Mouse (Mus musculus): ENCODE measurements around the gene Scaf8. TPM values are rescaled to one million over a fixed set of nuclear protein-coding genes. Genes with fewer than 3 reads are reported as not detected.
A peak's percentile ranks its signal among the peaks of the same experiment; 100 is the strongest.
"Not testable (repeated sequence)": the region's sequence is repeated elsewhere in the genome, so short reads cannot be mapped to it uniquely, and the experiment has no call there.

The Scaf8 gene
- polyA plus RNA-seq, 1 experiment from 2014 or later, result 28.3 TPM

GRCm38 (mm10) chr17:3104154-3104931, 10.4 kb upstream of the Scaf8 start:
- WGBS, result 91% methylated on average over 6 of the region's 6 CpGs
- no peaks in the 10 kb centered on the region for H3K9me3 ChIP-seq (ENCODE audit: control insufficient read depth, low read length)

GRCm38 (mm10) chr17:3105022-3105421, 9.8 kb upstream of the Scaf8 start:
- Histone ChIP-seq H3K27me3 (ENCODE audit: control insufficient read depth, insufficient read depth, low read length) (no peaks in the 10 kb centered on the region), H3K4me3 (ENCODE audit: low read depth, low read length) (no peak overlapping the region), H3K4me1 (ENCODE audit: control insufficient read depth, insufficient read depth, low read length) (no peaks in the 10 kb centered on the region), H3K4me2 (ENCODE audit: low read depth) (no peak overlapping the region), H3K27ac (ENCODE audit: low read depth, low read length) (no peak overlapping the region), H3K9ac (ENCODE audit: low read length) (no peak overlapping the region), H3K36me3 (ENCODE audit: control insufficient read depth, insufficient read depth, low read length) (no peaks in the 10 kb centered on the region; the same call in 1 of the 2 replicates), H3K9me3 (ENCODE audit: control insufficient read depth, low read length) (no peaks in the 10 kb centered on the region)
- ATAC-seq (ENCODE audit: insufficient read depth, low FRiP score, low TSS enrichment) (no peak), DNase-seq (ENCODE audit: low spot score) (no peak)
- WGBS, result 95% methylated on average over 1 of the region's 1 CpGs

More at GRCm38 (mm10) chr17:3104154-3104931, 10.4 kb upstream of the Scaf8 start:
- no peaks in the 10 kb centered on the region for H3K4me1 ChIP-seq (ENCODE audit: control insufficient read depth, insufficient read depth, low read length)
- no peak overlapping the region for H3K4me3 ChIP-seq (ENCODE audit: low read depth, low read length)
- DNase-seq (ENCODE audit: low spot score), result no peak
- ATAC-seq (ENCODE audit: insufficient read depth, low FRiP score, low TSS enrichment), result no peak
- no peaks in the 10 kb centered on the region; the same call in 1 of the 2 replicates for H3K36me3 ChIP-seq (ENCODE audit: control insufficient read depth, insufficient read depth, low read length)
- no peaks in the 10 kb centered on the region for H3K27me3 ChIP-seq (ENCODE audit: control insufficient read depth, insufficient read depth, low read length)
- no peak overlapping the region for H3K4me2 ChIP-seq (ENCODE audit: low read depth)
- H3K27ac ChIP-seq (ENCODE audit: low read depth, low read length), result no peak overlapping the region
- no peak overlapping the region for H3K9ac ChIP-seq (ENCODE audit: low read length)

GRCm38 (mm10) chr17:3113737-3114357, 925 bp upstream of the Scaf8 start:
- DNase-seq (ENCODE audit: low spot score), result no peak
- H3K9ac ChIP-seq (ENCODE audit: low read length), result peak overlapping the region; percentile 97

GRCm38 (mm10) chr17:3114358-3114719, 433 bp upstream of the Scaf8 start:
- peak; percentile 78 for ATAC-seq (ENCODE audit: insufficient read depth, low FRiP score, low TSS enrichment)
- Histone ChIP-seq H3K4me3 (ENCODE audit: low read depth, low read length) (peak overlapping the region; percentile 98), H3K27me3 (ENCODE audit: control insufficient read depth, insufficient read depth, low read length) (no peaks in the 10 kb centered on the region), H3K36me3 (ENCODE audit: control insufficient read depth, insufficient read depth, low read length) (no peaks in the 10 kb centered on the region), H3K9me3 (ENCODE audit: control insufficient read depth, low read length) (no peaks in the 10 kb centered on the region), H3K9ac (ENCODE audit: low read length) (peak overlapping the region; percentile 97), H3K4me1 (ENCODE audit: control insufficient read depth, insufficient read depth, low read length) (no peaks in the 10 kb centered on the region), H3K4me2 (ENCODE audit: low read depth) (peak overlapping the region; percentile 73), H3K27ac (ENCODE audit: low read depth, low read length) (peak overlapping the region; percentile 99)
- DNase-seq (ENCODE audit: low spot score), result no peak
- under 1% methylated on average over 31 of the region's 31 CpGs for WGBS

More at GRCm38 (mm10) chr17:3113737-3114357, 925 bp upstream of the Scaf8 start:
- ATAC-seq (ENCODE audit: insufficient read depth, low FRiP score, low TSS enrichment), result no peak
- Histone ChIP-seq H3K4me2 (ENCODE audit: low read depth) (peak overlapping the region; percentile 73), H3K27me3 (ENCODE audit: control insufficient read depth, insufficient read depth, low read length) (no peaks in the 10 kb centered on the region), H3K4me3 (ENCODE audit: low read depth, low read length) (peak overlapping the region; percentile 98), H3K27ac (ENCODE audit: low read depth, low read length) (peak overlapping the region; percentile 99), H3K9me3 (ENCODE audit: control insufficient read depth, low read length) (no peaks in the 10 kb centered on the region), H3K4me1 (ENCODE audit: control insufficient read depth, insufficient read depth, low read length) (no peaks in the 10 kb centered on the region), H3K36me3 (ENCODE audit: control insufficient read depth, insufficient read depth, low read length) (no peaks in the 10 kb centered on the region)
- WGBS, result 2% methylated on average over 16 of the region's 16 CpGs

- no peaks in the 10 kb centered on the region for H3K4me1 ChIP-seq (ENCODE audit: control insufficient read depth, insufficient read depth, low read length)
- no peak for DNase-seq (ENCODE audit: low spot score)
Observed at GRCm38 (mm10) chr17:3115380-3115974, 705 bp downstream of the Scaf8 start.

GRCm38 (mm10) chr17:3120949-3121348, 6.2 kb downstream of the Scaf8 start:
- H3K9ac ChIP-seq (ENCODE audit: low read length); H3K27ac ChIP-seq (ENCODE audit: low read depth, low read length); H3K27me3 ChIP-seq (ENCODE audit: control insufficient read depth, insufficient read depth, low read length); DNase-seq (ENCODE audit: low spot score); H3K36me3 ChIP-seq (ENCODE audit: control insufficient read depth, insufficient read depth, low read length); H3K4me1 ChIP-seq (ENCODE audit: control insufficient read depth, insufficient read depth, low read length); H3K9me3 ChIP-seq (ENCODE audit: control insufficient read depth, low read length); ATAC-seq (ENCODE audit: insufficient read depth, low FRiP score, low TSS enrichment); H3K4me3 ChIP-seq (ENCODE audit: low read depth, low read length); H3K4me2 ChIP-seq (ENCODE audit: low read depth): not testable (repeated sequence)
- WGBS, result 81% methylated on average over 8 of the region's 8 CpGs

More at GRCm38 (mm10) chr17:3115380-3115974, 705 bp downstream of the Scaf8 start:
- Histone ChIP-seq H3K9ac (ENCODE audit: low read length) (peak overlapping the region; percentile 97), H3K4me2 (ENCODE audit: low read depth) (peak overlapping the region; percentile 73), H3K27me3 (ENCODE audit: control insufficient read depth, insufficient read depth, low read length) (no peaks in the 10 kb centered on the region), H3K9me3 (ENCODE audit: control insufficient read depth, low read length) (no peaks in the 10 kb centered on the region), H3K27ac (ENCODE audit: low read depth, low read length) (peak overlapping the region; percentile 99), H3K4me3 (ENCODE audit: low read depth, low read length) (peak overlapping the region; percentile 98), H3K36me3 (ENCODE audit: control insufficient read depth, insufficient read depth, low read length) (no peaks in the 10 kb centered on the region)
- ATAC-seq (ENCODE audit: insufficient read depth, low FRiP score, low TSS enrichment), result peak; percentile 62
- 0% methylated on average over 37 of the region's 47 CpGs for WGBS

GRCm38 (mm10) chr17:3123581-3123980, 8.8 kb downstream of the Scaf8 start:
- not testable (repeated sequence) for H3K27me3 ChIP-seq (ENCODE audit: control insufficient read depth, insufficient read depth, low read length); ATAC-seq (ENCODE audit: insufficient read depth, low FRiP score, low TSS enrichment); H3K27ac ChIP-seq (ENCODE audit: low read depth, low read length); H3K36me3 ChIP-seq (ENCODE audit: control insufficient read depth, insufficient read depth, low read length); H3K4me3 ChIP-seq (ENCODE audit: low read depth, low read length); H3K4me2 ChIP-seq (ENCODE audit: low read depth); DNase-seq (ENCODE audit: low spot score); H3K9me3 ChIP-seq (ENCODE audit: control insufficient read depth, low read length); H3K9ac ChIP-seq (ENCODE audit: low read length); H3K4me1 ChIP-seq (ENCODE audit: control insufficient read depth, insufficient read depth, low read length)
- 74% methylated on average over 1 of the region's 1 CpGs for WGBS

GRCm38 (mm10) chr17:3128716-3129115, 13.9 kb downstream of the Scaf8 start:
- H3K4me3 ChIP-seq (ENCODE audit: low read depth, low read length), result no peak overlapping the region

More at GRCm38 (mm10) chr17:3128716-3129115, 13.9 kb downstream of the Scaf8 start:
- Histone ChIP-seq H3K27ac (ENCODE audit: low read depth, low read length) (no peak overlapping the region), H3K4me2 (ENCODE audit: low read depth) (no peak overlapping the region), H3K9ac (ENCODE audit: low read length) (no peak overlapping the region), H3K4me1 (ENCODE audit: control insufficient read depth, insufficient read depth, low read length) (no peaks in the 10 kb centered on the region), H3K9me3 (ENCODE audit: control insufficient read depth, low read length) (no peaks in the 10 kb centered on the region), H3K27me3 (ENCODE audit: control insufficient read depth, insufficient read depth, low read length) (no peaks in the 10 kb centered on the region), H3K36me3 (ENCODE audit: control insufficient read depth, insufficient read depth, low read length) (peaks cover 4% of the 10 kb centered on the region)
- WGBS, result 94% methylated on average over 1 of the region's 1 CpGs
- DNase-seq (ENCODE audit: low spot score) (no peak), ATAC-seq (ENCODE audit: insufficient read depth, low FRiP score, low TSS enrichment) (no peak)

All from neural tube, embryonic 11.5 days (tissue).